Mouse (Mus musculus): ENCODE measurements around the gene Lgals3. TPM values are rescaled to one million over a fixed set of nuclear protein-coding genes. Genes with fewer than 3 reads are reported as not detected.

Lgals3 gene
- polyA plus RNA-seq, 1 experiment from 2014 or later, result 2.7 TPM

DNA sequence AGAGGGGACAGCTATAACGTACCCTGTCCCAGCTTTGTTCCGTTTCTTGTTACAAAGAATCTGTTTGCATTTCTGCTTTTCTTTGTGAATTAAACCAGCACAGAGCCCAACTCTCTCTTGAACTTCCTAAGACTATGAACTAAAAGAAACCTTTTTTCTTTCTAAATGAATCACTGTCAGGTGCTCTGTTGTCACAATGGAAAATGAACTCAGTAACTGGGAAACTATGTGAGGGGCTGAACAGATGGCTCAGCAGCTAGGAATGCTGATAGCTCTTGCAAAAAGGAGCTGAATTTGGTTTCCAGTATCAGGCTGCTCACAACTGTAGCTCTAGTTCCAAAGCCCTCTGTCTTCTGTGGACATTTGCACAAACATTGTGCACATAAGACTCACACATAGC, 16.6 kb upstream of the Lgals3 start:
- Histone ChIP-seq H3K9ac (no peak overlapping the region), H3K9me3 (no peaks in the 10 kb centered on the region), H3K4me1 (no peaks in the 10 kb centered on the region), H3K36me3 (no peaks in the 10 kb centered on the region), H3K4me3 (no peak overlapping the region), H3K27me3 (replicated peaks) (no peaks in the 10 kb centered on the region), H3K4me2 (no peak overlapping the region), H3K27ac (replicated peaks) (no peak overlapping the region)
- no peak for ATAC-seq (ENCODE audit: extremely low read depth, insufficient number of reproducible peaks, low FRiP score, low TSS enrichment)
- 83% methylated on average over 2 of the region's 2 CpGs for WGBS

DNA sequence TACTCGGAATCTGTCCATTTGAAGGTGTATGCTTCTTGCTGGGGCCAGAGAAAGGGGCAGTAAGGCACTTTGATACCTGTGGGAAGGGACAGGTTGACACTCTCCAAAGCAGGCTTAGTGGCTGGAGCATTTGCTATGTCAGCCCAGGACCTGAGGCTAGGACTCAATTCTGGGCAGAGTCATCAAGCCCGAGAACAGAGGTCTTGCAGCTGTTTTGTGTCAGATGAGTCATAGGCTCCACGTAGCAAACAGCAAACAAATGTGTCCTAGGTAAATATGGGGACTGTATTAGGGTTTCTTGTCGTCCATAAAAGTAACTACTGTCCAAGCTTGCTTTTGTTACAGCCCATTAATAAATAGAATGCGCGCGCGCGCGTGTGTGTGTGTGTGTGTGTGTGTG, 15.3 kb upstream of the Lgals3 start:
- Histone ChIP-seq H3K36me3 (no peaks in the 10 kb centered on the region), H3K9me3 (no peaks in the 10 kb centered on the region), H3K27me3 (replicated peaks) (no peaks in the 10 kb centered on the region), H3K4me3 (no peak overlapping the region), H3K9ac (no peak overlapping the region), H3K4me2 (no peak overlapping the region), H3K27ac (replicated peaks) (no peak overlapping the region), H3K4me1 (no peaks in the 10 kb centered on the region)
- no peak for ATAC-seq (ENCODE audit: extremely low read depth, insufficient number of reproducible peaks, low FRiP score, low TSS enrichment)
- WGBS, result 88% methylated on average over 10 of the region's 10 CpGs

DNA sequence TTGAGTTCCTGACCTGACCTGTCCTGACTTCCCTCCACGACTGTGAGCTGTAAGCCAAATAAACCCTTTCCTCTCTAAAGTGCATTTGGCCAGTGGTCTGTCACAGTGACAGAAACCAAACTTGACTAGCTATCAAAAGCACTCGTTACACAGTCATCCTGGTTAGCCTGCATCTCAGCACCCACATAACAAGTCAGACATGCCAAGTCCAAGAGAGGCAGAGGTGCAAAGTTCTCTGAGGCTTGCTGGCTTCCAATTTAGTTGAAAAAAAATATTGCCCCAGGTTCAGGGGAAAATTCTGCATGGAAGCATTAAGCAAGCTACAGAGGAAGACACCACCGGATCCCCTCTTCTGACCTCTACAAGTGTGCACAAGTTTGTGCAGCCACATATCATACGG, 14.3 kb upstream of the Lgals3 start:
- ATAC-seq (ENCODE audit: extremely low read depth, insufficient number of reproducible peaks, low FRiP score, low TSS enrichment), result no peak
- Histone ChIP-seq H3K9me3 (no peaks in the 10 kb centered on the region), H3K27me3 (replicated peaks) (no peaks in the 10 kb centered on the region), H3K4me2 (no peak overlapping the region), H3K27ac (replicated peaks) (no peak overlapping the region), H3K36me3 (no peaks in the 10 kb centered on the region), H3K4me3 (no peak overlapping the region), H3K9ac (no peak overlapping the region), H3K4me1 (no peaks in the 10 kb centered on the region)
- 67% methylated on average over 4 of the region's 4 CpGs for whole genome bisulfite sequencing

DNA sequence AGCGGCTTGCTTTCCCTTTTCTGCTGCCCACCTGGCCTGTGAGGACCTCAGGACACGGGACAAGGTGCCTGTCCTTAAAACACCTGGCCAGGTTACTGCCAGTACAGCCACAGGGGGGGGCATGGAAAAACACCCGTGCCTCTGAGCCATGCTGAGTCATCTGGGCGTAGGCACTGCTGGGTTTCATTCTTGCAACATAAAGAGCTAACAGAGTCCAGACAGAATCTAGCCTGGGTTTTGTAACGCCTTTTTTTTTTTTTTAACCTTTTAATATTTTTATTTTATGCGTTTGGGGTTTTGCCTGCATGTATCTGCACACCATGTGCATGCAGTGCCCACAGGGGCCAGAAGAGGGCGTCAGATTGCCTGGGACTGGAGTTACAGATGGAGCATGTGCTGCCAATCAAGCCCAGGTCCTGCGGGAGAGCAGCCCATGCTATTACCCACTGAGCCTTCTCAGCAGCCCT, 13.4 kb upstream of the Lgals3 start:
- H3K4me3 ChIP-seq, result no peak overlapping the region
- no peak for ATAC-seq (ENCODE audit: extremely low read depth, insufficient number of reproducible peaks, low FRiP score, low TSS enrichment)
- WGBS, result 65% methylated on average over 8 of the region's 8 CpGs

DNA sequence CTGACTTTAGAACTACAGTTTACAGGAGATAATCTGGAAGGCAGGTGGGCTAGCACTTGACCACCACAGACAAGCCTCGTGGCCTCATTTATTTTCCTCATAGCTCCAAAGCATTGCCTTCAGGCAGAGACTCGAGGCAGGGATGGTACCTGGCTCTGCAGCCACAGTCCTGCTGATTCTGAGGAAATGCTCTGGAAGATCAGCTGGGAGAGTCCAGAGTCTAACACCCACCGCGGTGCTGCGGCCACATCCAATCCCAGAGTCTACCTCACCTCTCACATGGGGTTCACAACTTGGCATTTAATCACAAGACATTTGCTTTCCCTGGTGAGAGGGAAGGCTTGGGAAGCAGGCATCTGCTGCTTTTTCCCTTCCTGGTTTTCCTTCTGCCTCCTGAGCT, 12.6 kb upstream of the Lgals3 start:
- H3K9ac ChIP-seq, result no peak overlapping the region
- H3K4me3 ChIP-seq, result no peak overlapping the region
- H3K27me3 ChIP-seq (replicated peaks), result no peaks in the 10 kb centered on the region
- H3K27ac ChIP-seq (replicated peaks), result no peak overlapping the region
- H3K36me3 ChIP-seq, result no peaks in the 10 kb centered on the region
- 65% methylated on average over 5 of the region's 5 CpGs for WGBS
- ATAC-seq (ENCODE audit: extremely low read depth, insufficient number of reproducible peaks, low FRiP score, low TSS enrichment), result no peak
- H3K4me2 ChIP-seq, result no peak overlapping the region
- H3K9me3 ChIP-seq, result no peaks in the 10 kb centered on the region
- H3K4me1 ChIP-seq, result no peaks in the 10 kb centered on the region

More for the DNA sequence above, 13.4 kb upstream of the Lgals3 start:
- no peak overlapping the region for H3K9ac ChIP-seq
- H3K27ac ChIP-seq (replicated peaks), result no peak overlapping the region
- no peaks in the 10 kb centered on the region for H3K9me3 ChIP-seq
- no peaks in the 10 kb centered on the region for H3K36me3 ChIP-seq
- H3K4me2 ChIP-seq, result no peak overlapping the region
- no peaks in the 10 kb centered on the region for H3K4me1 ChIP-seq
- H3K27me3 ChIP-seq (replicated peaks), result no peaks in the 10 kb centered on the region

DNA sequence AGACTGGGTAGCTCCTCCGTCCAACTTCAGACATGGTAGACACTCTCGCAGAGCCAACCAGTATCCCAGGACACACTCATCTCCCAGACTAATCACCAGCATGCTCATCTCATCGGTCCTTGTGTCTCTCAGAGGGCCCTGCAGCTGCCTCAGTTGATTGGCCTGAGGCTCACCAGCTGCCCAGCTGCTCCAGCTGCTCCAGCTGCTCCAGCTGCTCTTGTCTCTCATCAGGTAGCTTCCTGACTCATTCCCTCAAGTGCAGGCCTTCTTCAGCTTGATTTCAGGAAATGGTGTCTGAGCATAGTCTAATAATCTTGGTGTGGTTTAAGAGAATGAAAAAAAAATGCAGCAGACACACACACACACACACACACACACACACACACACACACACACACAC, 10.9 kb upstream of the Lgals3 start:
- no peak overlapping the region for H3K9ac ChIP-seq
- no peaks in the 10 kb centered on the region for H3K9me3 ChIP-seq
- ATAC-seq (ENCODE audit: extremely low read depth, insufficient number of reproducible peaks, low FRiP score, low TSS enrichment), result no peak
- H3K27ac ChIP-seq (replicated peaks), result no peak overlapping the region
- H3K4me1 ChIP-seq, result no peaks in the 10 kb centered on the region
- H3K4me2 ChIP-seq, result no peak overlapping the region
- H3K4me3 ChIP-seq, result no peak overlapping the region
- 70% methylated on average over 3 of the region's 3 CpGs for WGBS
- H3K27me3 ChIP-seq (replicated peaks), result no peaks in the 10 kb centered on the region
- H3K36me3 ChIP-seq, result no peaks in the 10 kb centered on the region

DNA sequence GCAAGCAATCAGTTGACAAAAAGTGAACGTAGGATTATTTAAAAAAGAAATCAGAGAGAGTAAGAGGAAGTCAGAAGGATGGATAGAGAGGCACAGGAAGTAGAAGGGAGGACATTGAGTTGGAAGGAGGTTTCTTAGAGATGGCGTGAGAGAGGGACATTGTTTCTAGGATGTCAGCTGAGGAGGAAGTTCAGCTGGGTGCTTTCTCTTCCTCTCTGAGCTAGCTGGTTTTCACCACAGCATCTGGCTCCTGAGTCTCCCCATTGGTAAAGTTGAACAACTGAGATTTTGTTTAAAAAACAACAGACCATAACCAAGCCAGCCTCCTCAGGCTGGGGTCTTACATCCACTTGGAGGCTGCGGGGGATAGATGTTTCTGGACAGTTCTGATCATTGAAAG, 7.9 kb upstream of the Lgals3 start:
- H3K9me3 ChIP-seq, result no peaks in the 10 kb centered on the region
- H3K4me3 ChIP-seq, result no peak overlapping the region
- H3K4me1 ChIP-seq, result peaks cover 4% of the 10 kb centered on the region
- no peak overlapping the region for H3K4me2 ChIP-seq
- H3K27me3 ChIP-seq (replicated peaks), result no peaks in the 10 kb centered on the region; the same call in 1 of the 2 replicates
- H3K36me3 ChIP-seq, result no peaks in the 10 kb centered on the region
- no peak for ATAC-seq (ENCODE audit: extremely low read depth, insufficient number of reproducible peaks, low FRiP score, low TSS enrichment)
- no peak overlapping the region for H3K27ac ChIP-seq (replicated peaks)
- H3K9ac ChIP-seq, result no peak overlapping the region
- 54% methylated on average over 3 of the region's 3 CpGs for WGBS

DNA sequence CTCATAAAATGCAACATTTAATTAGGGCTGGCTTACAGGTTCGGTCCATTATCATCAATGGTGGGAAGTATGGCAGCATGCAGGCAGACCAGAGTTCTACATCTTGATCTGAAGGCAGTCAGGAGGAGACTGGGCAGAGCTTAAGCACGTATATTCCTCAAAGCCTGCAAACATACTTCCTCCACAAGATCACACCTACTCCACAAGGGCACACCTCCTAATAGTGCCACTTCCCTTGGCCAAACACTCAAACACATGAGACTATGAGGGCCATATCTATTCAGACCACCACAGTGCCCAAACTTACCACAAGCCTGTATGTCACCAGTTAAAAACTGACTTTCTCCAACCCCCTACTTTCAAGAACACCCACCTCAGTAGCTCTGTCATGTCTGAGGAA, 6.1 kb upstream of the Lgals3 start:
- Histone ChIP-seq H3K9me3 (no peaks in the 10 kb centered on the region), H3K27ac (replicated peaks) (no peak overlapping the region), H3K4me1 (peaks cover 13% of the 10 kb centered on the region), H3K27me3 (replicated peaks) (no peaks in the 10 kb centered on the region; the same call in 1 of the 2 replicates), H3K4me3 (no peak overlapping the region), H3K36me3 (no peaks in the 10 kb centered on the region), H3K9ac (no peak overlapping the region), H3K4me2 (no peak overlapping the region)
- no peak for ATAC-seq (ENCODE audit: extremely low read depth, insufficient number of reproducible peaks, low FRiP score, low TSS enrichment)
- WGBS, result 83% methylated on average over 2 of the region's 2 CpGs

DNA sequence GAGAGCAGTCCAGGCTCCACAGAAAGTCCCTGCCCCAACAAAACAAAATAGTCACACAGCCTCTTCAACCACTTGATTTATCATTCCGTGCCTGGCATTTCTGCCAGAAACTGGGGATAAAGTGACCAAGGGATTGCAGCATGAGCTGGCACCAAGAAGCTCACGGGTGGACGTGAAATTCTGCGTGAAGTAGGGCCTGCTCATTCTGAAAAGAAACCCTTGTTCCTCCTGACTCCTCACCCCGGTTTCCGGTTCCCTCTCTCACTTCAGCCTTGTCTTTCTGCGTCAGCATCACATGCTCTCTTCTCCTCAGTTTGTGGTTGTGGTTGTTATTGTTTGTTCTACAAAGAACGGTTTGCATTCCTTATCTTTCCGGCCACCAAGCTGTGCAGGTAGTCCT, 5.7 kb upstream of the Lgals3 start:
- Histone ChIP-seq H3K27me3 (replicated peaks) (no peaks in the 10 kb centered on the region; the same call in 1 of the 2 replicates), H3K27ac (replicated peaks) (no peak overlapping the region), H3K4me2 (no peak overlapping the region), H3K4me1 (peaks cover 16% of the 10 kb centered on the region), H3K36me3 (no peaks in the 10 kb centered on the region), H3K4me3 (no peak overlapping the region), H3K9ac (no peak overlapping the region), H3K9me3 (no peaks in the 10 kb centered on the region)
- 57% methylated on average over 9 of the region's 9 CpGs for WGBS
- no peak for ATAC-seq (ENCODE audit: extremely low read depth, insufficient number of reproducible peaks, low FRiP score, low TSS enrichment)

DNA sequence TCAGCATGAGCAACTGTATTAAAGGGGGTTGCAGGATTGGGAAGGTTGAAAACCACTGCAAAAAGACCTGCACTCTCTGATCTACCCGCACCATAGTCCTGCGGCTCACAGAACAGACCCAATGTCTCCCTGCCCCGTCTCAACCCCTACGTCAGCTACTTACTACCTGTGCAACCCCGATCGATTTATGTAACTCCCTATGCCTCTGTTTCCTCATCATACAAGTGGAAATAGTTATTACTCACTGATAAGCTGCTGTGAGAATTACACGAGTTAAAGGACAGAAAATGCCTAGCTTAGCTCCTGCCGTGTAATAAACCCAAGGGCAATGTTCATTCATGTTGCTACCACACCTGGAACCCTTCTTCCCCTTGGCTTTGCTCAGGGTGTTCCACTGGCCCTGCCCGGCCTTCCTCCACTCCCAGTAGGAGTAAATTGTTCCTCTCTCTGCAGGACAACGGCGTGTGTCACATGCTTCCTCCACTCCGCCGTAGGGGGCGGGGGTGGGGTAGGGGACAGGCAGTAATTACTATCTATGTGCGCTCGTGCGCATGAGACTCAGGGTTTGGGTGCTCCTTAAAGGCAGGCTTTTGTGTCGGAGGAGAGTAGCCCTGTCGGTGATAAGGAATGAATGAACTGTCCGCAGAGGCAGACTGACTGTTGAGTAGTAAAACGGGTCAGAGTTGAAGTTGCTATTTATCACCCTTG, 2.7 kb upstream of the Lgals3 start:
- Histone ChIP-seq H3K4me3 (peak overlapping the region; percentile 28), H3K36me3 (no peaks in the 10 kb centered on the region), H3K27me3 (replicated peaks) (peaks cover 2% of the 10 kb centered on the region; the same call in 1 of the 2 replicates), H3K9me3 (no peaks in the 10 kb centered on the region), H3K4me2 (peak overlapping the region; percentile 63), H3K27ac (replicated peaks) (no peak overlapping the region), H3K4me1 (peaks cover 25% of the 10 kb centered on the region), H3K9ac (peak overlapping the region; percentile 8)
- WGBS, result 25% methylated on average over 21 of the region's 21 CpGs
- no peak for ATAC-seq (ENCODE audit: extremely low read depth, insufficient number of reproducible peaks, low FRiP score, low TSS enrichment)

DNA sequence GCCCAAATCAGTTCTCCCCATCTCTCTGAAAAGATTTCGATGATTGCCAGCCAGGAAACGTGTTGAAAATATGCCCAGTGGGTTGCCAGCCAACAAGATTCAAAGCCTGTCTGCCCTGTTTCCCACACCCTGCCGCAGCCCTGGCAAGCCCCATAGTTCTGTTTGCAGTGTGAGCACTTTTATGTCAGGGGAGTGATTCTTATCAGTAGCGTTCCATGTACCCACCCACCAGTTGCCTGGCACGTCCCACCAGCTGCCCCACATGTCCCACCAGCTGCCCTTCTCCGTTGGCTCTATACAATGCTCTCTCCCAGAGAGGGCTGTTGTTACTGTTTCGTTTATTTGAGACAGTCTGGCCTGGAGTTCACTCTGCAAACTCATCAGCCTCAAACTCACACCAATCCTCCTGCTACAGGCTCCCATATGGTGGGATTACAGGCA, 650 bp upstream of the Lgals3 start:
- Histone ChIP-seq H3K27me3 (replicated peaks) (peaks cover 4% of the 10 kb centered on the region; the same call in 1 of the 2 replicates), H3K4me3 (no peak overlapping the region), H3K9ac (no peak overlapping the region), H3K4me1 (peaks cover 25% of the 10 kb centered on the region), H3K4me2 (peak overlapping the region; percentile 61; the same call in 1 of the 2 replicates), H3K36me3 (no peaks in the 10 kb centered on the region), H3K27ac (replicated peaks) (no peak overlapping the region), H3K9me3 (no peaks in the 10 kb centered on the region)
- WGBS, result 36% methylated on average over 7 of the region's 7 CpGs
- 0 out of 2 replicates have a peak, but pooled peaks have one; percentile 45 for ATAC-seq (ENCODE audit: extremely low read depth, insufficient number of reproducible peaks, low FRiP score, low TSS enrichment)

DNA sequence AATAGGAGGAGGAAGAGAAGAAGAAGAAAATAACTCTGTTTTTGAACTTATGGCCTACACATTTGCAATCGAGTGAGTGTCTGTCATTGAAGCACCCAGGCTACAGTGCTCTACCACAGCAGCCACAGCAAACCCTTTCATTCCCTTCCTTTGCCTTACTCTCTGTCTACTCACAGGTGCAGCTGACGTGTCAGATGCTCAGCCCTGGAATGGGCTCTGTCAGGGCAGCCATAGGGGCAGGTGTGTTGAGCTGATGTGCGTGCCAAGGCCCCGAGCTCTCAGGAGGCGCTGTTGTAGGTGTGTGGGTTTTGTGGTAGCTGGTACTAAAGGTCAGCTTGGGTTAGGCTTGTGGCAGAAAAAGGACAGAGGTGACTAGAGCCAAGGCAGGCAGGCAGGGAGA, 2.2 kb downstream of the Lgals3 start:
- Histone ChIP-seq H3K4me2 (no peak overlapping the region), H3K27me3 (replicated peaks) (peaks cover 32% of the 10 kb centered on the region), H3K36me3 (no peaks in the 10 kb centered on the region), H3K27ac (replicated peaks) (no peak overlapping the region), H3K9ac (no peak overlapping the region), H3K4me3 (no peak overlapping the region), H3K9me3 (no peaks in the 10 kb centered on the region), H3K4me1 (peaks cover 31% of the 10 kb centered on the region)
- WGBS, result 81% methylated on average over 5 of the region's 5 CpGs
- ATAC-seq (ENCODE audit: extremely low read depth, insufficient number of reproducible peaks, low FRiP score, low TSS enrichment), result no peak
